Mouse (Mus musculus) kidney, embryonic 16.5 days (tissue): ENCODE measurements at regions not wholly inside any gene's neighbourhood (a gene's known extent, or its start where the extent isn't known, plus 50 kb on each side); places are given as distances from the start of the nearest gene placed in this dataset.

ENCODE experiments used
- ATAC-seq: fragments of 200-750 bp; cut with Nextera tagmentation; 2 replicates; pipeline ENCODE4 v1.8.0; 2017; ENCODE audit warnings: moderate TSS enrichment; ENCODE audit not compliant: low FRiP score, low TSS enrichment
- H3K27ac ChIP-seq: fragments of 300-500 bp; sonication (generic); 2 replicates; pipeline ENCODE4 v1.5.1; 2014; ENCODE audit warnings: low read length
- H3K27me3 ChIP-seq: fragments of 300-500 bp; sonication (generic); 2 replicates; pipeline ENCODE4 v1.6.1; 2014; ENCODE audit warnings: low read length, control low read depth, mixed read lengths; ENCODE audit not compliant: insufficient read depth
- H3K36me3 ChIP-seq: fragments of 300-500 bp; sonication (generic); 2 replicates; pipeline ENCODE4 v1.6.1; 2014; ENCODE audit warnings: low read length, control low read depth, mixed read lengths; ENCODE audit not compliant: insufficient read depth
- H3K4me1 ChIP-seq: fragments of 300-500 bp; sonication (generic); 2 replicates; pipeline ENCODE4 v1.6.1; 2014; ENCODE audit warnings: low read length, control low read depth, mixed read lengths; ENCODE audit not compliant: insufficient read depth
- H3K4me2 ChIP-seq: fragments of 300-500 bp; sonication (generic); replicated peaks from 2 replicates; pipeline ENCODE4 v1.6.1; 2014; ENCODE audit warnings: low read depth, low read length
- H3K4me3 ChIP-seq: fragments of 300-500 bp; sonication (generic); 2 replicates; pipeline ENCODE4 v1.5.1; 2014; ENCODE audit warnings: mild to moderate bottlenecking, low read length
- H3K9ac ChIP-seq: fragments of 300-500 bp; sonication (generic); replicated peaks from 2 replicates; pipeline ENCODE4 v1.6.1; 2014; ENCODE audit warnings: low read length
- H3K9me3 ChIP-seq: fragments of 300-500 bp; sonication (generic); 2 replicates; pipeline ENCODE4 v1.6.1; 2016; ENCODE audit warnings: low read length, control low read depth
- WGBS: fragments of 180-500 bp; shearing (Covaris S2); extraction: QIAGEN DNeasy Blood & Tissue Kit; methylation state at CpG from one replicate; pipeline ENCODE4 v1.1.7; 2014; 5-methylcytosine and 5-hydroxymethylcytosine counted together

DNA sequence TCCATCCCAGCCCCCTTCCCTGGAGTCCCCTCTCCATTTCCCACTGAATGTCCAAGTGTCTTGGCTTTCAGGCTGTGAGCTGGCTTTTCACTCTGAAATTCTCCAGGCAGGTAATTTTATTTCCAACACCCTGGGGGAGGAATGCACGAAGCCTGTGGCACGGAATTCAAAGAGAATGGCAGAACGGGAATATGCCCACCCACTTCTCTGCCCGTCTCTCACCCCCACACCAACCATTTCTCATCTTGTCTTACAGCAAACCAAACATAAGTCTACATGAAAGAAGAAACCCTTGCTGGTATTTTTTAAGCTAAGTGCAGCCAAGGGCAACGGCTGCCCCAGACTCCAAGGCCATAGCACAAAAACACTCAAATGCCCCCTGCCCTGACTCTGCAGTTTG, 168.7 kb downstream of the Gm12728 start:
- Histone ChIP-seq H3K27ac (no peak overlapping the region), H3K36me3 (no peaks in the 10 kb centered on the region), H3K9ac (no peak overlapping the region), H3K27me3 (no peaks in the 10 kb centered on the region), H3K4me3 (no peak overlapping the region), H3K4me1 (0 out of 2 replicates have a peak, but pooled peaks cover 3% of the 10 kb centered on the region), H3K4me2 (no peak overlapping the region), H3K9me3 (no peaks in the 10 kb centered on the region)
- ATAC-seq = no peak
- WGBS = 41% methylated on average over 5 of the region's 5 CpGs

DNA sequence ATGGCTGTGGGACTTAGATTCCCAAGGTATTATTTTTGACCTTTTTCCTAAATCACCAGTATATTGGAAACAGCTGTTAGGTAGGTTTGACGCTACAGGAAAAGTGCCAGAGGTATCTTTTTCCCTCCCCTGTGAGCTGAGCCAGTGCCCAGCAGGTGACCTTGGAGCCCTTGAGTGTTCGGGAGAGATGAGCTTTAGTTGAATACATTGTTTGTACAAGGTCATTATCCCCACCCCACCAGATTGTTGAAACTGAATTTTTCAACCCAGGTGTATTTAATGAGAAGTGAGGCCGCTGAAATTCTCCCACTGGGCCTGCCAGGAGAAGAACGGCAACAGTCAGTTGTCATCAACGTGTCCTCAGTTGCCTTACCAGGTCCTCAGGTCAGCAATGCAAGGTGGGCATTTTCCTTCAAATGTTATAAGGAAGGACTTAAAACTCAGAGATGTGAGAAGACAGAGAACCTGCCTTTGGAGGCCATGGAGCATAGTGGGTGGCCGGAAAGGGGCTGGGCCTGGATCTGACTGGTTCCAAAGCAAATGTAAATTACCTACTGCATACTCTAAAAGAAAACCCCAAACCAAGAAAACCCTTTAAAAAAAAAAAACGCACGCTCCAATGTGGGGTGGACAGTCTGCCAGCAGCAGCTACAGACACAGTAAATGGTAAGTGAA, 172.2 kb downstream of the Gm12728 start:
- Histone ChIP-seq H3K4me2 (no peak overlapping the region), H3K4me1 (0 out of 2 replicates have a peak, but pooled peaks cover 3% of the 10 kb centered on the region), H3K9me3 (no peaks in the 10 kb centered on the region), H3K27me3 (no peaks in the 10 kb centered on the region), H3K9ac (no peak overlapping the region), H3K27ac (no peak overlapping the region), H3K36me3 (no peaks in the 10 kb centered on the region), H3K4me3 (no peak overlapping the region)
- WGBS = 61% methylated on average over 8 of the region's 8 CpGs
- no peak for ATAC-seq

DNA sequence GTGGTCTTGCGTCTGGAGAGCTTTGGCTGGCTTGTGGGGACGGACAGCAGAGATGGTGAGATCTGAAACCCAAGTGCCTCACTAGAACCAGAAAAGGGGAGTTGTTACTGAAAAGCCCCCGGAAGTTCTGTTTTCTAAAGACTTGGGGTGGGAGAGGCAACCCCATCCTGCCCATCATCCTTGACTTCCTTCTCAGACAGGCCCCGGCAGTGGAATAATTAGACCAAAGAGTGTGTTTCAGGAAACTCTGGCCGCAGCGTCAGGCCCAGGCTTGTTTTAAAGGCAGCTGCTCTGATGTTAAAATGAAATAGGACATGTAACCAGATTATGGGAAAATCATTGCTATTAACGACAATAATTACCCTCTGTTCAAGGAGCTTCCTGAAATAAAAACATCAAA, 172.9 kb downstream of the Gm12728 start:
- Histone ChIP-seq H3K4me2 (no peak overlapping the region), H3K27me3 (no peaks in the 10 kb centered on the region), H3K4me1 (0 out of 2 replicates have a peak, but pooled peaks cover 3% of the 10 kb centered on the region), H3K36me3 (no peaks in the 10 kb centered on the region), H3K9me3 (no peaks in the 10 kb centered on the region), H3K4me3 (no peak overlapping the region), H3K9ac (no peak overlapping the region), H3K27ac (no peak overlapping the region)
- no peak for ATAC-seq
- WGBS = 43% methylated on average over 7 of the region's 7 CpGs

DNA sequence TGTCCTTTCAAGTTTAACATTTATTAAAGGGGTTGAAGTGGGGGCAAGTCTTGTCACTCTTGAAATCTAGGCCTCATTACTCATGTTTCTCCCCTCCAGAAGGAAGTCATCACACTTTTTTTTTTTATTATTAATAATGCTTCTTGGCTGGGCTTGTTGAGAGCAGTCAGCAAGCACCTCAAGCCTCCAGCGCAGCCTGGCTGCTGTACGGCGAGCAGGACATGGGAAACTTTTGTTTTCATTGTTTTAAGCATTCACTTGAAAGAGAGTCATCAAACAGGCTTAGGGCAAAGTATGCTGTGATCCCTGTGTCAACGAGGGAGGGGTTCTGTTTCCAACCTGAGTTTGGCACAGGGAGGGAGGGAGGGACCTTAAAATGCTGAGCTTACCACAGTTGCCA, 178.7 kb downstream of the Gm12728 start:
- no peaks in the 10 kb centered on the region for H3K36me3 ChIP-seq
- H3K9ac ChIP-seq = no peak overlapping the region
- no peaks in the 10 kb centered on the region for H3K9me3 ChIP-seq
- H3K27me3 ChIP-seq = no peaks in the 10 kb centered on the region
- H3K4me1 ChIP-seq = peaks cover 12% of the 10 kb centered on the region
- 30% methylated on average over 4 of the region's 4 CpGs for WGBS
- H3K4me2 ChIP-seq = no peak overlapping the region
- ATAC-seq = no peak
- no peak overlapping the region for H3K4me3 ChIP-seq
- no peak overlapping the region for H3K27ac ChIP-seq

DNA sequence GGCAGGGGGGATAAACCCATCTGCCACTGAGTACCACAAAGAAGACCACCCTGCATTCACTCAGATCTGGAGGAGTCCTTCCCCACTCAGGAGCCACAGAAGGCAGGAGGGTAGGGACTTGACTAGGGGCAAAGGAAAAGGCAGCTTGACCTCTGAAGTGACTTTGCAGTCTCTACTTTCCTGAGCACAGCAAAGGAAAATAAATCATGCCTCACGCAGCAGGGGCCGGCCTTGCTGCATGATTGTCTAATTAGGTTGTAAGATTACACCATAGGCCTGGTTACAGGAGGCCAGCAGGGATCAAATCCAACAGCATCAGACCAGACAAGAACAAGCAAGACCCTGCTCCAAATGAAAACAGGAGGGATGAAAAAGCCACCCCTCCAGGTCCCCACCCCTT, 180.0 kb downstream of the Gm12728 start:
- Histone ChIP-seq H3K4me1 (peaks cover 12% of the 10 kb centered on the region), H3K9ac (no peak overlapping the region), H3K9me3 (no peaks in the 10 kb centered on the region), H3K4me2 (no peak overlapping the region), H3K4me3 (no peak overlapping the region), H3K36me3 (no peaks in the 10 kb centered on the region), H3K27me3 (no peaks in the 10 kb centered on the region), H3K27ac (0 out of 2 replicates have a peak overlapping the region, but pooled peaks have one; percentile 14)
- peak; percentile 59 for ATAC-seq
- 8% methylated on average over 2 of the region's 2 CpGs for WGBS

DNA sequence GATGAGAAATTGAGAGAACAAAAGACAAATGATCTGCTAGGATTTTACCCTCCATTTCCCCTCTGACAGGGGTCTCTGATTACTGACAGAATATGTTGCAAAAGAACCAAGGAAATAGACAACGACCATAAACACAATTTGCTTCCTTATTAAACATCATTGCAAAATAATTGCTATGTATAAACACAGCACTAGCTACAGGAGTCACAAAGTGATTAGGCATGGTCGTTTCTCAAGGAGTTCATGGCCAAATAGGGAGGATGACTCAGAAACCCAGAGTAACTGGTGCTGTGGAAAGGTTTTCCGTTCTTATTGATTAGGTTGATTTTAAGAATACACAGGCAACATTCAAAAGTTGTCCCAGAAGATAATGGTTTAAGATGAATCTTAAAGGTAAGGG, 180.4 kb downstream of the Gm12728 start:
- no peaks in the 10 kb centered on the region for H3K27me3 ChIP-seq
- no peak overlapping the region for H3K27ac ChIP-seq
- H3K4me1 ChIP-seq = peaks cover 12% of the 10 kb centered on the region
- H3K9me3 ChIP-seq = no peaks in the 10 kb centered on the region
- H3K4me3 ChIP-seq = no peak overlapping the region
- no peak overlapping the region for H3K9ac ChIP-seq
- no peak for ATAC-seq
- H3K4me2 ChIP-seq = no peak overlapping the region
- no peaks in the 10 kb centered on the region for H3K36me3 ChIP-seq
- WGBS = 38% methylated on average over 3 of the region's 3 CpGs

DNA sequence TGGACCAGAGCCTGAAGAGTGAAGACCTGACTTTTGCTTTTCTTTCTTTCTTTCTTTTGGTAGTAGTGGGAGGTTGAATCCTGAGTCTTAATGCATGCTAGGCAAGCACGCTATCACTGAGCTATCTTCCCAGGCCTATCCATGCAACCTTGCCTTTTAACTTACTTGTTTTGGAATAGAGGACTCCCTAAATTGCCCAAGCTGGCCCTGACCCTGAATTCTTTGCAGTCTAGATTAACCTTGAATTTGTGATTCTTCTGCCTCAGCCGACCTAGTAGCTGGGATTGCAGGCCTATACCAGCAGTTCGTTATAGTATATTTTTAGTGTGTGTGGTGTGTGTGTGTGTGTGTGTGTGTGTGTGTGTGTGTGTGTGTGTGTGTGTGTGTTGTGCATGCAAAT, 183.1 kb downstream of the Gm12728 start:
- Histone ChIP-seq H3K4me1 (peaks cover 12% of the 10 kb centered on the region), H3K36me3 (no peaks in the 10 kb centered on the region), H3K4me3 (no peak overlapping the region), H3K27ac (no peak overlapping the region), H3K4me2 (no peak overlapping the region), H3K9ac (no peak overlapping the region), H3K27me3 (no peaks in the 10 kb centered on the region), H3K9me3 (no peaks in the 10 kb centered on the region)
- no peak for ATAC-seq
- 95% methylated on average over 3 of the region's 3 CpGs for WGBS

DNA sequence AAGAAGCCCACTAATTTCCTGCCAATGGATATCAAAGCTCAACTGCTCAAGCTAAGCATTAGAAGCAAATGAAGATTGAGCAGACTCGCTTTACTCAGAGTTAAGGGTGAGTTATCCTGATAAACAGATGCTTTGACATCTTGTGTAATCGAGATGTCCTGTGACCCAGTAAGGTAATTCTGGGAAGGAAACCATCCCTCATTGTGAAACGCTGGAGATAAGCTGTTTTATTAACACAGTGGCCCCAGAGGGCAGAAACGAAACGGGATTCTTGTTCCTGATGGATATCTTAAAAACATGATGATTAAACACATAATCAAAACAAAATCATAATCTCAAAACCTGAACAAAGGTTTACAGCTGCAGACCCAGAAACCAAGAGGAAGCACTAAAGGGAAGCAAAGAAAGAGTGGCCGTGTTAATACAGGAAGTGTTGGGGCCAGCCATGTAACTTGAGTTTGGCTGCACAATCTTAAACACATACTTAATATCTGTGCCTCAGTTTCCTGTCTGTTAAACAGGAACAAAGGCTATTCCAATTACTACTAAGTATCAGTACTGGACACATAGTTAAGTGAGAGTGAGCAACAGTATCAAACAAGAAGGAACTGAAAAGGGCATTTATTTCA, 184.2 kb downstream of the Gm12728 start:
- no peaks in the 10 kb centered on the region for H3K9me3 ChIP-seq
- H3K4me3 ChIP-seq = no peak overlapping the region
- ATAC-seq = no peak
- peaks cover 8% of the 10 kb centered on the region for H3K4me1 ChIP-seq
- 34% methylated on average over 6 of the region's 6 CpGs for WGBS
- no peaks in the 10 kb centered on the region for H3K27me3 ChIP-seq
- no peak overlapping the region for H3K27ac ChIP-seq
- no peak overlapping the region for H3K4me2 ChIP-seq
- H3K9ac ChIP-seq = no peak overlapping the region
- no peaks in the 10 kb centered on the region for H3K36me3 ChIP-seq

DNA sequence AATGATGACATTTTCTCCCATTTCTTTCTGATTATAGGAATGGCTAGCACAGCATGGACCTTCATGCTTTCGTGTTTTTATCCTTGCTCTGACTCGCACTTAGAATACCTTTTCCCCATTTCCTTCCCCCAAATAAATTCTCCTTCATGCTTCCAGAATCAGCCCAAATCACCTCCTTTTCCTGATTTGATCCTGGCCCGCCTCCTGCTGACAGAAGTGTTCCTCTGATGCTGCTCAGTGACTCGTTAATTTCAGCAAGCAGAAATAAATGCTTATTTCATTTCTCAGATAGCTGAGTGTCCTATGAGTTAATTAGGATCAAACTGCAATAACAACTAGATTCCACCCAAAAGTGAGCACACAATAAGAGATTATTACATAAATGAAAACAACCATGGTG, 185.3 kb downstream of the Gm12728 start:
- ATAC-seq = no peak
- H3K27ac ChIP-seq = no peak overlapping the region
- 71% methylated on average over 4 of the region's 4 CpGs for WGBS
- no peaks in the 10 kb centered on the region for H3K27me3 ChIP-seq
- no peak overlapping the region for H3K4me3 ChIP-seq
- no peak overlapping the region for H3K4me2 ChIP-seq
- H3K9me3 ChIP-seq = no peaks in the 10 kb centered on the region
- H3K4me1 ChIP-seq = no peaks in the 10 kb centered on the region; the same call in 1 of the 2 replicates
- H3K36me3 ChIP-seq = no peaks in the 10 kb centered on the region
- no peak overlapping the region for H3K9ac ChIP-seq

DNA sequence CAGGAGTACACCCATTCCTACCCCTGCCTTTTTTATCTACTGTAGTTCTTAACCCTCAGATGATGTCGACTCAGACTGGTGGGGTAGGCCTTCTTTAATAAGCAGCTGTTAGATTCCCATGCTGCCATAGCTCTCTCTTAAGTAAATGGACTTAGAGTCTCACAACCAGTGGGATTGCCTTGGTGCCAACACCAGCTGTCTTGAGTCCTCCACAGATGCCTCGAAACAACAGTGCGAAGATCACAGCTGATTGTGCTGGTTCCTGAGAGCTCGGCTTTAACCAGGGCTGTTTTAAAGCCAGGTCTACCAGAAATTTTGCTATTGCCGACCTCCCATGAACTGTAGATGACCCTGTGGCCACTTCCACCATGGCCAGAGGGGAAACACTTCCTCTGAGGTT, 189.4 kb downstream of the Gm12728 start:
- H3K27me3 ChIP-seq = no peaks in the 10 kb centered on the region
- no peak overlapping the region for H3K4me2 ChIP-seq
- H3K9me3 ChIP-seq = no peaks in the 10 kb centered on the region
- no peak overlapping the region for H3K27ac ChIP-seq
- no peak for ATAC-seq
- no peak overlapping the region for H3K4me3 ChIP-seq
- WGBS = 80% methylated on average over 5 of the region's 5 CpGs
- no peak overlapping the region for H3K9ac ChIP-seq
- H3K4me1 ChIP-seq = no peaks in the 10 kb centered on the region
- H3K36me3 ChIP-seq = no peaks in the 10 kb centered on the region
